Mouse (Mus musculus) right cerebral cortex, postnatal 14 days (tissue): ENCODE measurements around the gene Itga2.

Experiments
- DNase-seq: peaks from one replicate; pipeline ENCODE4 v3.0.0; 2022

The Itga2 gene

DNA sequence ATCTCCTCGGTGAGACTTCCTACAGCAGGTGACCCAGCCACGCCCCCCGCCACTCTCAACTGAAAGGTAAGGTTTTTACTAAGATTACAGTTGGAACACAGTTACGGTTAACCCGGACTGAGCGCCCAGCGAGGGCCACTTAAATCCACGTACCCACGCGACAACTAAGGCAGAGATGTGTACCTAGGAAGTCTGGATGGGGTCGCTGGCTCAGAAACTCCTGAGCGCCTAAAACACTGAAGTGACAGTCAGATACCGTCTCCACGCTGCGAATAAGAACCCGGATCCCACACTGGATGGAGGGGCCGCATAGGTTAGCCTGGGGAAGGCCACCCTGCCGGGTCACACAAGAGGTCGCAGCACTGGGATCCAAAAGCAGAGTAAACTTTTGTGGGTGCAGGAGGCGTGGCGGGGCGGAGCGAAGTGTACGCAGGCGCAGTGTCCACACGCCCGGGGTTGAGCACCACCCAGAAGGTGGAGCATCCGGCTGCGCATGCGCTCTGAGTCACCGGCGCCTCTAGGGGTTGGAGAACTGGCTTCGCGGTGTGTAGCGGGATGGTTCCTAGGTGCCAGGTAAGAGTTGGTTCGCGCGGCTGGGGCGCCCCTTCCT is 114.0 kb downstream of the Itga2 start, which contains the start of gene Mocs2:
Gene Mocs2 (plus strand): TSS at position 486 of the 610 bp plus-strand sequence.
- peak; percentile 97 for DNase-seq

DNA sequence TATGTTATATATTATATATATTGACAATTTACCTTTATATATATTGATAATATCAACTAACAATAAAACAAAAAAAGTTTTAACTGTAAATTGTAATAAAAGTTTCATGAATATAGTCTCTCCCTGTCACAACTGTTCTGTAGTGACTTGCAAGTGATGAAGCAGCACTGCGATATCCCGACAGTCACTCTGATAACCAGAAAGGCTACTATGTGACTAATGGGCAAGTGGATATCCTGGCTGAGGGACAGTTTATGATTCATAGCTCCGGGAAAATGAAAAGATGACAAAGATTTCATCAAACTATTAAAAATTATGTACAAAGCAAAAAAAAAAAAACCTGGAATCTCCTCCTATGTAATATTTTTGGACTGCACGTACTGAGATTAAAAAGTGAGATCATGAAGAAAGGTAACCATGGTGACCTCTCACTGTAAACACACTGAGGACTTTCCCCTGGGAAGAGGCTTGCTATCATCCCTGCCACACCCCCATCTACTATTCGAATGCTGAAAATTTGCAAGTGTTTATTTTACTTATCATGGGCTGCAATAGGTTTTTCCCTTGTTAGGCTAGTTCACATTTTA is 122.2 kb downstream of the Itga2 start:
- DNase-seq, result no peak

DNA sequence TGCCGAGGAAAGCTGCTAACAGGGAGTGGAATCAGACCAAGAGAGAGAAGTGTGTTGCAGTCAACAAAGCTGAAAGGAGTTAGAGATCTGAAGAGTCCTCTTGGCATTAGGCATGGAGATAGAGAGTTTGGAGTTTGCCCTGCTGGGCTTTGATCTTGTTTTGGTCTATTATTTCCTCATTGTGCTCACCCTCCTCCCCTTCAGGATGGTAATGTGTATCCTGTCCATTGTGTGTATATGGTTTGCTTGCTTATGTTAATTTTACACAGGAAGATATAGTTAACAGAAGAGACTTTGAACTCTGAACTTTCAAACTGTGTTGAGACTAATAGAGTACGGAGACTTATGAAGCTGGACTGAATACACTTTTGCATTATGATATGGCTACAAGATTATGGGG is 128.9 kb downstream of the Itga2 start:
- no peak for DNase-seq

DNA sequence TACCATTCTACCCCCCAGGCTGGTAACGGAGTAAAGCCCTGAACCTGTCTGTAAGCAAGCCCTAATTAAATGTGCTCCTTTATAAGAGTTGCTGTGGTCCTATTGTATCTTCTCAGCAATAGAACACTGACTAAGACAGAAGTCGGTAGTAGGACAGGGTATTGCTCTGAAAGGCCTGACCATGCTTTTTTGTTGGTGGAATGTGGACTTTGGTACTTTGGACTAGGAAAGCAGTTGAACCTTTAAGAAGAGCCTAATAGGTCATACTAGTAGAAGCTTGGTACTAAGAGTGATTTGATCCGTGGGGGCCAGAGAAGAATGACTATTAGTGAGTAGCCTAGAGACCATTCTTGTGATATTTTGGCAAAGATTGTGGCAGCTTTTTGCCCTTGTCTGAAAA is 130.0 kb downstream of the Itga2 start:
- DNase-seq, result no peak

DNA sequence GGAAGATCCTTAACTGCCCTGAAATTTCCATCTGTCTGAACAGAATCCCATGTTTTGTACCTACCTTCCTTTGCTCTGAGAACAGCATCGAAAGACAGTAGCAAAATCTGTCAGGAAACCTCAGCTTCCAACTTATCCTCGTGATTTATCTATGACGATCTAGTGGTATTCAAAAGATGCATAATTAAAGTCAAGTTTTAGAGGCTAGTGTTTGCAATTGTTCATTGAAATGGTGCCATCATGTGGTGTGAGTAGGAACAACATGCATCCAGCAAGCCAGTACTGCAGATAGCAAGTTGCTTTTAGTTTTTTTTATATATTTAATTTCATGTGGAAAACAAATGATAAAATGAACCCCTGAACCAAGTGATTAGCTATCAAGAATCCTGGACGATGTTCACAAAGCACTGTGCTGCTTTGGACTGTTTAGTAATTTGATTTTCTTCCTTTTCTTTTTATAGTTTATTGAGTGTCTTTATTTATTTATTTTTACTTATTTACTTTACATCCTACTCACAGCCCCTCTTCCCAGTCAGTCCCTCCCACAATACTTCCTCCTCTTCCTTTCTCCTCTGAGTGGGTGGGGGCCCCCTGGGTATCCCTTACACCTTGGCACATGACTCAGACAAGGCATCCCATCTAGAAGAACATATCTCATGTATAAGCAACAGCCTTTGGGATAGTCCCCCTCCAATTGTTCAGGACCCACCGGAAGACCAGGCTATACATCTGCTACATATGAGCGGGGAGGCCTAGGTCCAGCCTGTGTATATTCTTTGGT is 138.5 kb downstream of the Itga2 start:
- DNase-seq, result peak; percentile 67

DNA sequence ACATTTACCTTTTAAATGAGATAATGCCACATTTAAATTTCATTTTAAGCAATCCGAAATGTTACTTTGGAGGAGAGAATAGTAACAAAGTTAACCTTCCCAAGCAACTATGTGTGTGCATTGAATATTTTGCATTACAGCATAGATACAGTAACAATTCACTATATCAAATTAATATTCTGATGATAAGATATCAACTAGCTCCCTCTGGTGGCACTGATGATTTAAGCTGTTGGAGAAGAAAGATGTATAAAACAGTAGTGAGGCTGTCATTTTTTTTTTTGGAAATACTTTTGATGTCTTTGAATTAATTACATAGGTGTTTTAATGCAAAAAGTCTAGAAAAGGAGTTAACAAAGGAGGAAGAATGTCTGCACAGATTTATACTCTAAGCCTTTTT is 140.4 kb downstream of the Itga2 start:
- DNase-seq, result peak; percentile 32
